Mouse (Mus musculus) left cerebral cortex, adult 11 months (tissue): Measurements from ENCODE around the gene Lefty2.
A peak's percentile ranks its signal among the peaks of the same experiment; 100 is the strongest.
"Not testable (repeated sequence)": the region's sequence is repeated elsewhere in the genome, so short reads cannot be mapped to it uniquely, and the experiment has no call there.

Experiments
- DNase-seq: peaks from one replicate; pipeline ENCODE4 v3.0.0; 2022; ENCODE audit warnings: low spot score

Gene Lefty2

DNA sequence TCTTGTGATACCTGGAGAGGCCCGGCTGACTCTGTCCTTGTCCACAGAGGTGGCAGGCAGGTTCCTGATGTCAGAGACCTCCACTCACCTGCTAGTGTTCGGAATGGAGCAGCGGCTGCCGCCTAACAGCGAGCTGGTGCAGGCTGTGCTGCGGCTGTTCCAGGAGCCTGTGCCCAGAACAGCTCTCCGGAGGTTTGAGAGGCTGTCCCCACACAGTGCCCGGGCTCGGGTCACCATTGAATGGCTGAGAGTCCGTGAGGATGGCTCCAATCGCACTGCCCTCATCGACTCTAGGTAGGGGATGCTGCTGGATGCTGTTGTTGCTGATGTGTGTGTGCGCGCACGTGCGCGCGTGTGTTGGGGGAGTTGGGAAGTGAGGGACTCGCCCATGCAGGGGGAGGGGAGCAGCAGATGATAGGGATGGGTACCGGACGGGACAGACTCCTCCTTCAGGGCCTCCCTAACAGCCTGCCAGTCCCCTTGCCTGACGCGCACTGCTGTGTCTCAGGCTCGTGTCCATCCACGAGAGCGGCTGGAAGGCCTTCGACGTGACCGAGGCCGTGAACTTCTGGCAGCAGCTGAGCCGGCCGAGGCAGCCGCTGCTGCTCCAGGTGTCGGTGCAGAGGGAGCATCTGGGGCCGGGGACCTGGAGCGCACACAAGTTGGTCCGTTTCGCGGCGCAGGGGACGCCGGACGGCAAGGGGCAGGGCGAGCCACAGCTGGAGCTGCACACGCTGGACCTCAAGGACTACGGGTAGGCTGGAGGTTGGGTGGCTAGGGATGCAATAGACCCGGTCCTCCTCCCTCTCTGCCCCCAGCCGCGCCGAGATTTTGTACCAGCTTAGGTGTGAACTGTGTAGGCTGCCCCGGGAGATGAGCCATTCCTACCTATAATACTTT is 1.4 kb downstream of the Lefty2 start:
- DNase-seq, result not testable (repeated sequence)

DNA sequence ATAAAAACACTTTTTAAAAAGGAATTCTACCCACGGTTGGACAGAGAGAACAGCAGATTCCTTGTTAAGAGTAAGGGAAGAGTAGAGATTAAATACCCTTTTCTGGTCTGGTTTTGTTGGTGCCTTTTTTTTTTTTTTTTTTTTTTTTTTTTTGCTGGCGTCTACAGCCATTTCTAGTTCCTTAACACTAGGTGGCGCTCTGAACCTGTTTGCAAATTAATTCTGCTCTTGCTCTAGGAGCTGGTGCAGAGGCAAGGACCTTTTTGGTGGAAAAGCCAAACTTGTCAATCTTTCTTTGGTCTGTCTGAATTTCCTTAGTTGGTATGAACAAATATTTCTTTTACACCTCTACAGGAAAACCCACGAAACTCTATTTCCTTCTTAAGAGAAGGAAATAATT is 8.2 kb downstream of the Lefty2 start:
- DNase-seq, result no peak

DNA sequence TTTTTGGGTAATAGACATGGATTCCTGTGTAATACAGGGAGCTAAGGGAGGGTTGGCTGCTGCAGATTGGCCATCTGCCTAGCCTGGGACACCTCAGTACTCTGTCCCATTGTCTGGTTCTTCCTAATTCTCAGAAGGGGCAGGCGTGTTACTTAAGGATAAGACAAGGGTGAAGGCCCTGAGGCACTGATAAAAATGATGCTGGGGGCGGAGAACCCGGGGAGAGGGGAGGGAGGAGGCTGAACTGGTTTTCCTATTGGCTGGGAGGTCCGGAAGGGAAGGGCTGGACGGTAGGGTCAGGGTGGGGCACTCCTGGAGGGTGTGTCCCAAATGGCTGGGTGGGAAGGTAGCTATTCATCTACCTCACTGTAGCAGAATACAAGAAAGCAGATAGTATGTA is 10.0 kb downstream of the Lefty2 start:
- DNase-seq, result no peak

DNA sequence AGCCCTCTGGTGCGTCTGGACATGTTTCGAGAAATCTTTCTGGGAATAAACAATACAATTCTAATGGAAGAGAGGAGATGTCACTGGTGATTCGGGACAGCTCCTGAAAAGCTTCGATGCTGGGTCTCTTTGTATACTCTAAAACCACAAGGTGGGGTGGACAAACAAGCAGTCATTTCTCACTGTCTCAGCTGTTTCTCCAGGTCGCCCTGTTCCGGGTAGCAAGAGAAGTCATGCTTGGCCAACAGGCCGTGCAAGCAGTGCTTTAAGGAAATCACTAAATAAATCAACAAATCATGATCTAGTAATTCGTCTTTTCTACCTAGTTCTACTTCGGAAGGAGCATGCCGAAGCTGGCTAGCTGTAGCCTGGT is 10.7 kb downstream of the Lefty2 start:
- DNase-seq, result no peak

DNA sequence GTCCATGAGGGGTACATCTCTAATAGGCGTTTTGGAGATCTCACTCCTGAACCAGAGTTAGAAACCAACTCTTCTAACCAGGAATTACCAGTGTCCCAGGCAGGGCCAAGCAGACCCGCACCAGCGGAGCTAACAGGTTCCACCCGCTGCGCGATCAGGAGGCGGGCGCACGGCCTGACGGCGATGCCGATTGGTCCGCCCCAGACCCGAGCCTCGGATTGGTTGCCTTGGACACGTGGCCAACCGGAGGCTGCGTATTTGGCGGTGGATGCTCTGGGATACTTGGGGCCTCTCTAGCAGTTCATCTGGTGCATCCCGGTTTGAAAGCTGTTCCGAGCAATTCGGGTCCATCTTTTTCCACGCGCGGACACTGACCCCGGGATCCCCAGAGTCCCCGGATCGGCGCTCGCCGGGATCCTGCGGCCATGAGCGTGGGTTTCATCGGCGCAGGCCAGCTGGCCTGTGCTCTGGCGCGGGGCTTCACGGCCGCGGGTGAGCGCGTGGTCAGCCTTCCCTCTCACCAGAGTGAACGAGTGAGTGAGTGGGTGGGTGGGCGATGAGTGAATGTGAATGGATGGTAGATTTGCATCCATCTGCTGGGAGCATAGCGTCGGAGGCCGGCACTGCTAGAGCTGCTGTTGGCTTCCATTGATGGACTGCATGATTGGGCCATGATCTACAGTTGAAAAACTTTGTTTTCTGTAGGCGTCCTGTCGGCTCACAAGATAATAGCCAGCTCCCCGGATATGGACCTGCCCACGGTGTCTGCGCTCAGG is 11.3 kb downstream of the Lefty2 start, which contains the start of gene Pycr2:
Gene Pycr2, plus strand, starts transcription at position 255 of the 776 bp plus-strand sequence.
- peak; percentile 90 for DNase-seq

DNA sequence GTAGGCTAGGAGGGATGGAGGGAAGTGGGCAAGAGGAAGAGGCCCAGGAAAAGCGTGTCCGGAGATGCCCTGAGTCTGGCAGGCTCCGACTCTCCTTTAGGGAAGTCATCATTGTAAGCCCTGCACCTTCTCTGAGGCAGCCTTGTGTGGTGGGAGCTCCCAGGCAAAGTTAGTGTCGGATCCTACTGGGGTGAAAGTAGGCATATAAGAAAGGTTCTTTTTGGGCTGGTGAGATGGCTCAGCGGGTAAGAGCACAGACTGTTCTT is 11.8 kb downstream of the Lefty2 start:
- no peak for DNase-seq

DNA sequence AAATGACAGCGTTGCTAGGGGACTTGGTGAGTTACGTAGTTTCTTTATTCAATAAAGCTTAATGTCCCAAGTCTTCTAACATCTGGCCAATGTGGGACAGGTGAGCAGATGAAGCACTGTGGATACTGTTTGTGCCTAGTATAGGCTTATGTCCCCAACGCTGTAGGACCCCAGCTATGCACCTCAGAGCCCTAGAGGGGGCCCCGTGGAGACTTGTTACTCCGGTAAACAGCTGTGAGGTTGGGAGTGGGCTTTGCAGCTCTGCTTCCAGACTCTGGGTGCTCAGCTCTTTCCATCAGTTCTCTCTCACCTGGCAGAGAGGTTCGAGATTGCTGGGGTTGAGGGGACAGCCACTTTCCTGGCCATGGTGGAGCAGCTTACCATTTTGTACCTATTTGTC is 12.4 kb downstream of the Lefty2 start:
- no peak for DNase-seq

DNA sequence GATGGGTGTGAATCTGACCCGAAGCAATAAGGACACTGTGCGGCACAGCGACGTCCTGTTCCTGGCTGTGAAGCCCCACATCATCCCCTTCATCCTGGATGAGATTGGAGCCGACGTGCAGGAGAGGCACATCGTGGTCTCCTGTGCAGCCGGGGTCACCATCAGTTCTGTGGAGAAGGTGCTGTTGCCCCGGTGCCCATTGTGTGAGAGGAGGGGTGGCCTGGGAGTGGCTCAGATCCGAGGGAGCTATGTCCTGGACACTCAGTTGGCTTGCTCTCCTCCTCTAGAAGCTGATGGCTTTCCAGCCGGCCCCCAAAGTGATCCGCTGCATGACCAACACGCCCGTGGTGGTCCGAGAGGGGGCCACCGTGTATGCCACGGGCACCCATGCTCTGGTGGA is 13.0 kb downstream of the Lefty2 start:
- DNase-seq, result no peak

DNA sequence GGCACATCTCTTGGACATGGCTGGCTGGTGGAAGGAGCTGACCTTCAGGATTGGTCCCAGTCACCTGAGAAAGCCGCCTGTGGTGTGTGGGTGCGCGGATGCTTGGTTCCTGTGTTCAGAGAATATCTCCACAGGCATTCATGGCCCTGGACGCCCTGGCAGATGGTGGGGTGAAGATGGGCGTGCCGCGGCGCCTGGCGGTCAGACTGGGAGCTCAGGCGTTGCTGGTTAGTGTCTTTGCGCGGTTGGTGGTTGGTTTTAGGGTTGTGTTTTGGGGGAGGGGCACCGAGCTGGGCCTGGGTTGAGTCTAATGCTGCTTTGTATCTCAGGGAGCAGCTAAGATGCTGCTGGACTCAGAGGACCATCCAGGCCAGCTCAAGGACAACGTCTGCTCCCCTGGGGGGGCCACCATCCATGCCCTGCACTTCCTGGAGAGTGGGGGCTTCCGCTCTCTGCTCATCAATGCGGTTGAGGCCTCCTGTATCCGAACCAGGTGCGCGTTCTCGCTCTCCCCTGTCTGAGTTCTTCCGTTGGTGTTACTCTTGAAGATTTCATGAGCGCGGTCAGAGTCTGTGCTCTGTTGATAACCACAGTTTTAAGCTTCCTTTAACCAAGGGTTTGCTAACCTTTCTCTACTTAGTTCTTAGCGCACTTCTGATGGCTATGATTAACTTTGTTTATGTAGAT is 13.7 kb downstream of the Lefty2 start:
- no peak for DNase-seq

DNA sequence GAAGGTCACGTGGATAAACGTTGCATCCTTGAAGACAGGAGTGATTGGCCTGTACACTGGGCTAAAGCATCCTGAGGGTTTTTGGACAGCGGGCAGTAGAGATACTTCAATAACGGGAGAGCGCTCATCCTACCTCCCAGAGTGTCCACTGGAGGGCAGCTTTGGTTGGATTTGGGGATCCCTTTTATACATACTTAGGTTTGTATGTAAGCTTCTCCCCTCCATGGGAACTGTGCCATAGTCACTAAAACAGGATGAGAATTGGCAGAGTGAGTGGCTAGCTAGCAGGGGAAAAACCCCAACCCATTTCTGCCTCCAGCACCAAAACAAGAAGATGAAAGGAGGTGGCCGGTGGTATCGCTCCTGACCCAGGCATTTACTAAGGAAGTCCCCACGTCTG is 18.2 kb downstream of the Lefty2 start:
- no peak for DNase-seq

DNA sequence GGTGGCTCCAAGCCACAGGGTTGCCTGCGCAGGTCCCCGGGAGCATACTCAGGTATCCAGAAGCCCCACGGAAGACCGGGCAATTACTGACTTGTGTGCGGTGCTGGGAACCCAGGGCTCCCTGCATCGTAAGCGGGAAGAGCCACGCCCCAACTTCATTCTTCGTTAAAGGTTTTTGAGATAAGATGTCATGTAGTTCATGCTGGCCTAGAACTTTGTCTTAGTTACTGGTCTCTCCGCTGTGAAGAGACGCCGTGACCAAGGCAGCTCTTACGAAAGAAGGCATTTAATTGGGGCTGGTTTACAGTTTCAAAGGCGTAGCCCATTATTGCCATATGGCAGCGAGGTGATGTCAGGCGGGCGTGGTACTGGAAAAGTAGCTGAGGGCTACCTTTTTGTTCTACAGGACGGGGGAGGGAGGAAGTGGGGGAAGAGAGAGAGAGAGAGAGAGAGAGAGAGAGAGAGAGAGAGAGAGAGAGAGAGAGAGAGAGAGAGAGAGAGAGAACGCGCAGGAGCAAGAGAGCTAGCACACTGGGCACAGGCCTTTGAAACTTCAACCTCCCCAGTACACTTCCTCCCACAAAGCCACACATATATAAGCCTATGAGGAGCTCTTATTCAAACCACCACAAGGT is 18.9 kb downstream of the Lefty2 start:
- no peak for DNase-seq

DNA sequence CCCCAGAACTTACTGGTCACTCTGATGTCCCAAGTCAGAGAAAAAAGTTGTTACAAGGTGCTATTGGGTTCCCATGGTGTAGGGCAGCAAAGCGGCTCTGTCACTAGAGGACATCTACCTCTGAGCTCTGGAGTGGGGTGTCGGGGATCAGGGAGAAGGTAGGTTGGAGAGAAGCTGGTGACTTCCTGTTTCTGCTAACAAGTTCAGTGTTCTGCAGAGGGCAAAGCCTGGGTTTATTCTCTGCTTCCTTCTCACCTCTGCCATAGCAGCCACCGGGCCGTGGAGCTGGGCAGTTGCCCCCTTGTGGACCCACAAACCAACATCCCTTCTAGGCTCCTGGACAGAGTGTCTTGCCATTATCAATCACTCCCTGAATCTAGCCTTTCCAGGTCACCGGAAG is 19.9 kb downstream of the Lefty2 start:
- no peak for DNase-seq

DNA sequence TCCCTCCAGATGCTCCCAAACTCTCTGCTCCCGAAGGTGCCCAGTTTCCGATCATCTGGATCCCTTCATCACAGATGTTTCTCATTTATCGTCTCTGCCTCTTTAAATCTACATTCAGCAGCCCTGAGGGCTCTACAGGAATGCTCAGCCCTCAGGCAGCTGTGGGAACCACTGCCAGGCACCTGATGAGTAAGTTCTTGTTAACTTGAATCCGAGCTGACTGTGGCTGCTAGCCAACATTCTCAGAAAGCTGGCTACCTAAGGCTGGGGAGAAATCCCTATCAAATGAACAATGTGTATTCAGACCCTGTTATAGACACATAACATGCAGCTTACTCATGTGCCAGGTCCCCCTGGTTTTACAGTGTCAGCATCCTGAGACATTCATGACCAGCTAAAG is 20.9 kb downstream of the Lefty2 start:
- DNase-seq, result no peak

DNA sequence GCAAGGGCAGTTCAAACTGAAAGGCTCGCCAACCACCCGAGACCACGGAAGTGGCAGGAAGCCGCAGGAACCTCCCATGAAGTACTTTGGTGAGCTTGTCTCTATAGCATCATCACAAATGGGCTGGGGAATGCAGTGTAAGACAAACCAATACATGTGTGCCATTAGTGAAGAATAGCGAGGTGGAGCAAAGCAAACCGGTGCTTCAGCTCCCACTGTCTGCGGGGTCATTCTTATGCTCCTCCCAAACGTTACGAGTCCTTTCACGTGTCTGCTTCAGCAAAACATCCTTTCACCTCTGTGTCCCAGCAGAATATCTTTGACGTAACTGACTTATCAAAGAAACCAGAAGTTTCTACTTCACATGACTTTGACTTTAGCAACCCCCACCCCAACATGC is 23.5 kb downstream of the Lefty2 start:
- DNase-seq, result no peak

DNA sequence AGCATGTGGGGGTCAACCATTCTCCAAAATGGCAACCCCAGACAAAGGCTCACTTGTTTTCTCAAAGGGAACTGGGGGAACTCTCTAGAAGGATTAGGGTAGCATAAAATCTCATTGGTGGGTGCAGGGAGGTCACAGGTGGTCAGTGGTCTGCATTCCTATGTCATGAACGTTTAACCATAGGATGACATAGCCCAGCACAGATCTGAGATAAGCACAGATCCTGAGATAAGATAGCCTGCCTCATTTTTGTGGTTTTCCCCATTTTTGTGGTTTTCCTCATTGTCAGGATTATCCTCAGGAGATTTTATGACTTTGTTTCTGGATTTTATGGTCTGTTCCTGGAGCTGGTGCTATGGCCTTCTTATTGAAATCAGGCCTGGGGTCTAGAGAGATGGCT is 24.1 kb downstream of the Lefty2 start:
- DNase-seq, result no peak

DNA sequence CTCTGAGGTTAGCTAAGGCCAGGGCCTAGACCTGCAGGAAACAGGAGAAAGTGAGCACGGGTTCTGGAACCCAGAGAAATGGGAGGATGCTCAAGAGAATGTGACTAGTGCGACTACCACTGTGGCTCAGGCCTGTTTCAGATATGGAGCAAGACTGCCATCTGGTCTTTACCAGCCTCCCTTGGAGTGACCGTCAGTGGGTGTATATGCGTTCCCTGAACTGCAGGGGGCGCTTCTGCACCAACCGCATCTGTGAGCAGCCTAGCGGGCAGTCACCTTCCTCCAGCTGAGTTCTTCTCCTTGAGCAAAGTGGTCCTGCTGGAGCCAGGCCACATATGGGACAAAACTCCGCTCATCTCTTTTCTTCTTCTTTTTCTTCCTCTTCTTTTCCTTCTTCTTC is 26.8 kb downstream of the Lefty2 start:
- no peak for DNase-seq

DNA sequence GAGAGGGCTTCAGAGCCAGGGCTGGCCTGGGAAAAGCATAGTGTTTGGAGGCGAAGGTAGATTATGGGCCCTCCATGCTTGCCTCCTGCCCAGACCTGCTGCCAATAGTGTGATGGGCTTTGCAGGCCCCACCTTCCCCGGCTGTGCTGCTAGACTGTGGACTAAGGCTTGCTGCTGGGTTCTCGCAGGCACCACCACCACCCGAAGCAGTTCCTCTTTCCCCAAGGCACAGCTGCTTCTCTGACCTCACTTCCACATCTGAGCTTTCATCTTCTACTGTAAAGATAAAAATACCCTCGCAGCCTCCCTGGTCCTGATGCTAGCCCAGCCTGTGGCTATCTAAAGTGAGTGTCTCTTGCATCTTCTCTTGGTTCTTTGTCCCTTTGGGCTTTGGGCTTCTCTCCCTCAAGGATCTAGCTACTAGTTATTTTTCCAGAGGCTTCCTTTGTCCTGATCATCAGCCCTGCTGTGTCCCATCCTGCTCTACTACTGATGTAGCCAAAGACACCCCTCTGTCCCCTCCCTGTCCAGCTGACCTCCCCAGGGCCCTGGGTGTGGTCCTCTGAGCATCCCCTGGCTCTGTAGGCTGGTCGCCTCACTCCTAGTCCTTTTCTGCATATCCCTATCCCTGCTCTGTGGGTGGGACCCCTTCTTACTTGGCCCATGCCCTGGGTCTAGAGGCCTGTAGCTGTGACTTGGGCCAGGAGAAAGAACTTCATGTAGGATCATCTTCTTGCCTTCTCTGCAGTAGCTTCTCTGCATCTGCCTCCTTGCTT is 29.6 kb downstream of the Lefty2 start:
- DNase-seq, result no peak

DNA sequence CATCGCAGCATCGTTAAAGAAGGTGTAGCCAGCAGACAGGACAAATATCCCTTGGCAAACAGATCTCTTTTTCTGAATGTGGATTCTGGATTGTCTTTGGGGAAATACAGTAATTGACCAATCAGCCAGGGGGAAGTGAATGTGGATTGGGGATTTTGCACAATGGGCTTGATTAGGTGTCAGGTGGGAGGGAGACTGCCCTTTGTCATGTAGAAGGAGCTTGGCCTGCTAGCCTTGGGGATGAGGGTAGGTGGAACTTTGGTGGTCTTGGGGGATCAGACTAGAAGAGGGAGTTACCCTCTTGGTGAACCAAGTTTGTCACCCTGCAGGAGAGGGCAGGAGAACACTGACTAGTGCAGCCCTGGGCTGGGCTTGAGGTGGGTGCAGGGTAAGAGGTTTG is 31.8 kb downstream of the Lefty2 start:
- DNase-seq, result no peak

DNA sequence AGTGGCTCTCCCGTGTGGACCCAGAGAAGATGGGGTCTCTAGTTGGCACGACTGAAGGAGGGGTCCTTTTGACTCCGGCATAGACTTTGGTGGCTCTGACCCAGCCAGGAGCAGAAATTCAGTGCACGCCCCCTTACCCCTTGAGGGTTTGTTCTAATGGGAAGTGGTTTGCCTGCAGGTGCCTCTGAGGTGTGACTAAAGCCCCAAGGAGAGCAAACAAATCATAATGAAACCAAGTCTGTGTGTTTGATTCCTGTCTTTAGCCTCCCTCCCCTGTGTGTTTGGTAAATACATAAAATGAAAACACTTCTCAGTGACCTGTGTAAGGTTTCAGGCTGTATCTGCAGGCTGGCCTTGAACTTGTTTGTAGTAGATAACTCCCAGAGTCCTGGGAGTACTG is 33.4 kb downstream of the Lefty2 start:
- no peak for DNase-seq

DNA sequence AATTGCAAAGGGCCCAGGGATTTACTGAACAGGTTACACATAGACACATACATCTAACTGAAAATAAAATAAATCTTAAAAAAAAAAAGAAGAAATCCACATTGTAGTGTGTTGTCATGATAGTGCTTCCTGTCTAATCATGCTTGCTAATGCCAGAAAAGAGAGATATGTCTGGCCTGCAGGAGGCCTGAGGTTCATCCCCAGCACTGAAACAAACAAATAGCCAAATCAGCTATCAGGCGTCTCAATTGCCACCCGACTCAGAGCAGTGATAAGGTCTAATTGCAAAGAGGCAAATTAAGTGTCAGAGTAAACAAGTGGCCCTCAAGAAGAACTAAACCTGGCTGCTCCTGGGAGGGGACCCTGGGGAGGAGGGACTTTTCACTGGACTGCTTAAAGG is 36.7 kb downstream of the Lefty2 start:
- no peak for DNase-seq

DNA sequence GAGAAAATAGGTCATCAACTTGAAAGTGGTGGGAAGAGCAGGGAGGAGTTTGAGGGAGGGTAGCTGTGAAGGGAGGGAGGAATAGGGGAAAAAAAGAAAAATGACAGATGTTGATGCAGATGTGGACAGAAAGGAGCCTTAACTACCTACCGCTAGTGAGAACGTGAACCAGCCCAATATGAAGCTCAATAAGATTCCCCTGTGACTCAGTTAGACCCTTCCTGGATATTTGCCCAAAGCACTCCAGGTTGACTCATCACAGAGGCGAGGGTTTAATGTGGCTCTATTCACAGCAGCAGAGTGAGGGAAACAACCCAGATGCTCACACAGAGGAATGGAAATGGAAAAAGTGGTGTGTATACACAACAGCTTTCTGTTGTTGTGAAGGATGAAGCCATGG is 38.2 kb downstream of the Lefty2 start:
- DNase-seq, result no peak

DNA sequence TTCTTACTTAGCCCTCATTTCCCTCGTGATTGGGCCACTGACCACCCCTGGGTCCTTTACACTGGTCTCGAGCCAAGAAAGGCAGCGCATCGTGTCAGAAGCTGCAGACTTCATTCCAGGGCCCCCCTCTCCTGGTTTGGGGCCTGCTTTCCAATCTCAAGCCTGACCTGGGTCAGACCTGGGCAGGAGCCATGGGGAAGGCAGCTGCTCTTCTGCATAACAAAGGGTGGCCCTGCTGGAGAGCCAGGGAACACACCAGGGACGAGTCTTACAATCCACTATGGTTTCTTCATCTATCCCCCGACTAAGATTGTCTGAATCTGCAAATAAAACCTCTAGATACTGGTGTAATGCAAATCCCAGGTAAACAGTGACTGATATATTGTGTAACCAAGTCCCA is 40.8 kb downstream of the Lefty2 start:
- DNase-seq, result no peak
